Mouse (Mus musculus) liver, adult 2 months (tissue): Measurements from ENCODE around the gene Snd1.

Experiments
- CTCF ChIP-seq: fragments of 200-500 bp; IDR thresholded peaks from 2 replicates; pipeline ENCODE4 v1.5.1; 2011; ENCODE audit warnings: low read depth, low read length, control low read depth
- POLR2A ChIP-seq: fragments of 200-500 bp; IDR thresholded peaks from 2 replicates; pipeline ENCODE4 v1.6.1; 2011; ENCODE audit warnings: low read length, control low read depth; ENCODE audit not compliant: insufficient read depth; ENCODE audit errors: extremely low read depth

DNA sequence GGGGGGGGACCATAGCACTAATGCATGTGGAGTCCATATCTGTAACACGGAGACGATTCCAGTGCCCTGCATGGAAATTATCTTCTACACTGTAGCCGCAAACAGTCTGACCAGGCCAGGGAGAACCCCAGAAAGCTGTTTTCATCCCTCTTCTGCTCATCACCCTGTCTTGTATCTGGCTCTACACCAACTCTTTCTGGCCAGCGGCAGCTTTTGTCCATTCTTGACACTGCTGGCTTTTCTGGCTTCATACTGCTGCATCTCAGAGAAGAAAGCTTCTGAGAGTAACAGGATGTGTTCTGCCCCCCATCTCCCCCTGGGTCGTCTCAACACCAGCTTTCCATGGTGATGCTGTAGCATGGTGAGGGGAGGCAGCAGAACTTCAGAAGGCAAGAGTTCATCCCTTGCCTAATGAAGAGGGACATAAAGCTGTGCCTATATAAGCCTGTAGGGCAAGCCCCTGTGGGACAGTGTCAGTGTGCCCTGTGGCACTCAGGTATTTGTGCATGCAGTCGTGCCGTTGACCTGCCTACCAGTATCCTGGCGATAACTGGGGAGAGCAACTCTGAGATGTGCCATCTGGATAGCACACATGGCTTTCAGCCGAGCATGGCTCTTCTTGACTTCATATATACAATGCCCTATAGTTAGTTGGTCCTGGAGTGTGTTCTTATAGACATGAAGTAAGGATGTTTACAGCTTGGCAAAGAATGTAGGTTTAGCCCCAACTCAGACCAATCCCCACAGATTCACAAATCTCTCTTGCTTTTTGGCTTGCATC is 245.6 kb downstream of the Snd1 start:
- TF ChIP-seq POLR2A (no peak), CTCF (no peak)
